Mouse (Mus musculus) spleen, adult 2 months (tissue): ENCODE data around the gene Limch1. TPM values are rescaled to one million over a fixed set of nuclear protein-coding genes. Genes with fewer than 3 reads are reported as not detected.

ENCODE experiments used
- DNase-seq, 2 experiments: peaks; one replicate each; pipeline versions ENCODE4 v3.0.0 to v3.0.0-alpha.2; 2012 to 2021; ENCODE audit warnings: low spot score in 2 of 2, low read depth in 1 of 2
- H3K27ac ChIP-seq: fragments of 200-500 bp; 2 replicates; pipeline ENCODE4 v1.5.1; 2012; ENCODE audit warnings: low read length, inconsistent platforms; ENCODE audit not compliant: insufficient read depth
- H3K27me3 ChIP-seq: fragments of 200-500 bp; 2 replicates; pipeline ENCODE4 v1.6.1; 2012; ENCODE audit warnings: mild to moderate bottlenecking, moderate library complexity, low read length, inconsistent platforms; ENCODE audit not compliant: control insufficient read depth, insufficient read depth
- H3K36me3 ChIP-seq: fragments of 200-500 bp; 2 replicates; pipeline ENCODE4 v1.6.1; 2012; ENCODE audit warnings: mild to moderate bottlenecking, low read length, inconsistent platforms; ENCODE audit not compliant: control insufficient read depth, insufficient read depth
- H3K4me1 ChIP-seq: fragments of 200-500 bp; 2 replicates; pipeline ENCODE4 v1.6.1; 2011; ENCODE audit warnings: inconsistent platforms; ENCODE audit not compliant: control insufficient read depth, insufficient read depth, insufficient read length
- H3K4me3 ChIP-seq: fragments of 200-500 bp; 2 replicates; pipeline ENCODE4 v1.5.1; 2011; ENCODE audit warnings: mild to moderate bottlenecking, inconsistent platforms; ENCODE audit not compliant: insufficient read depth, insufficient read length; ENCODE audit errors: extremely low read depth
- CTCF ChIP-seq: fragments of 200-500 bp; IDR thresholded peaks from 2 replicates; pipeline ENCODE4 v1.5.1; 2011; ENCODE audit warnings: mild to moderate bottlenecking, inconsistent platforms; ENCODE audit not compliant: insufficient read depth, insufficient read length, insufficient replicate concordance; ENCODE audit errors: extremely low read depth
- POLR2A ChIP-seq: fragments of 200-500 bp; IDR thresholded peaks from 2 replicates; pipeline ENCODE4 v1.6.1; 2011; ENCODE audit warnings: low read depth, low read length, inconsistent platforms
- WGBS: fragments of 180-500 bp; shearing (Covaris S2); methylation state at CpG from one replicate; pipeline ENCODE4 v1.1.7; 2018; 5-methylcytosine and 5-hydroxymethylcytosine counted together
- polyA plus RNA-seq: library from polyadenylated mRNA; depleted of rRNA; stranded (reverse); fragments of >200 nt; gene quantifications from 2 replicates; pipeline ENCODE4 v1.2.3, GENCODE M21; 2012

The Limch1 gene
- polyA plus RNA-seq, 1 experiment: 7.1 TPM

GRCm38 (mm10) chr5:66918316-66919305 is 173.0 kb downstream of the Limch1 start:
- H3K4me3 ChIP-seq: no peak overlapping the region
- no peak overlapping the region for H3K27ac ChIP-seq
- H3K4me1 ChIP-seq: no peaks in the 10 kb centered on the region
- DNase-seq: no peak
- H3K27me3 ChIP-seq: no peaks in the 10 kb centered on the region
- no peaks in the 10 kb centered on the region for H3K36me3 ChIP-seq
- TF ChIP-seq POLR2A (no peak), CTCF (no peak)
- WGBS: 74% methylated on average over 11 of the region's 11 CpGs

DNA sequence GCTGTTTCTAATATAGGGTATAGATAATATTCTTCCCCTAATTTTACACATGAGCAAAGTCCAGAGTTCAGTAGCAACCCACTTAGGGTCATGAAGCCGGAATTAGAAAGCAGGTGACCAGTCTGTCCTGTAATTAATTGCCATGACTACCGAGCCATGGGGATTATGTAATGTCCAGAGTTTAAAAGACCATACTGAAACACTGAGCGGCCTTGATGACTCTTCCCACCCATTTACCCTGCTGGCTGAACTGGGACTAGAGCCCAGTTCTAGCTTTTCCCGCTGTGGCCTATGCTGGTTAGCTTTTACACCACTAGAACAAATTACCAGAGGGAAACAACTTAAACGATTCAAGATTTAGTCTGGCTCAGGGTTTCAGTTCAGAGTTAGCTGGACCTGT is 177.0 kb downstream of the Limch1 start:
- no peaks in the 10 kb centered on the region for H3K4me1 ChIP-seq
- no peaks in the 10 kb centered on the region for H3K27me3 ChIP-seq
- TF ChIP-seq POLR2A (no peak), CTCF (no peak)
- no peak for DNase-seq
- no peak overlapping the region for H3K27ac ChIP-seq
- no peaks in the 10 kb centered on the region for H3K36me3 ChIP-seq
- no peak overlapping the region for H3K4me3 ChIP-seq
- 93% methylated on average over 5 of the region's 5 CpGs for WGBS

DNA sequence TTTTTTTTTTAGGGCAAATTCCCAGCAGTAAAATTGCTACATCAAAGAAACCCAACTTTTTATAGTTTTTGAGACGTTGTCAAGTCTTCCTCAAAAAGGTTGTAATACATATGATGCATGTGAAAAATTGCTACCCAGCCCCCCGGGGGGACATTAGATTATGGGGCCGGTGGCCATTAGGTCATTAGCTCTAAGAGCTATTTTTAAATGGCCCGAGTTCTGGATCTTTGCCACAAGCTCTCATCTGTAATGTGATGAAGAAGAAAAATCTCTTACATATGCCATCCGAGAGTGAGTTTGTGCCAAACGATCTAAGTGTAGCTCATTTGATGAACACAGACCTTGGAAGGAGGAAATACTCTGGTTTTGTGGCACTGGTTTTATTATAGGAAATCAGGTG is 183.7 kb downstream of the Limch1 start:
- Histone ChIP-seq H3K4me3 (no peak overlapping the region), H3K36me3 (no peaks in the 10 kb centered on the region), H3K27ac (no peak overlapping the region), H3K27me3 (no peaks in the 10 kb centered on the region), H3K4me1 (no peaks in the 10 kb centered on the region)
- 39% methylated on average over 6 of the region's 6 CpGs for WGBS
- DNase-seq: no peak
- TF ChIP-seq POLR2A (no peak), CTCF (no peak)

- DNase-seq: no peak
- TF ChIP-seq POLR2A (no peak), CTCF (no peak)
- 78% methylated on average over 10 of the region's 10 CpGs for WGBS
Observed at GRCm38 (mm10) chr5:66933134-66933804, 187.6 kb downstream of the Limch1 start.

DNA sequence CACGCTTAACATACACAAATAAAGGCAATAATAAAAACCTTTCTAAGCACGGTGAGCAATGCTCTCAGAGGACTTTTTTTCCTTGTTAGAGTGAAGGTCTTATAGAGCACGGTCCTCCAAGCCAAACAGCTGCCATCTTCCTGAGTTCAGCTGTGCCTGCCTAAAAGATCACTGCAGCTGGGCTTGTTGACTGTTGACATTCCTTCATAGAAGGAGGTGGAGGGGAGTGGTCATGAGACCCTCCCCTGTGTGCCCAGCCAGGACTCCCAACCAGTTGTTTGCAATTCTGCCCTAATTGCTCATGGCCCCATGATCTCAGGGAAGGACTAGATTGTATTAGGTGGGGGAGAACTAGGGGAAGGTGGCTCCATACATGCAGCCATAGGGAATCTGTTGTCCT is 189.0 kb downstream of the Limch1 start:
- Histone ChIP-seq H3K27me3 (no peaks in the 10 kb centered on the region), H3K4me3 (no peak overlapping the region), H3K36me3 (no peaks in the 10 kb centered on the region), H3K27ac (no peak overlapping the region), H3K4me1 (no peaks in the 10 kb centered on the region)
- TF ChIP-seq POLR2A (no peak), CTCF (no peak)
- DNase-seq: no peak
- WGBS: 85% methylated on average over 3 of the region's 3 CpGs

More at GRCm38 (mm10) chr5:66933134-66933804, 187.6 kb downstream of the Limch1 start:
- no peaks in the 10 kb centered on the region for H3K36me3 ChIP-seq
- no peaks in the 10 kb centered on the region for H3K4me1 ChIP-seq
- H3K27ac ChIP-seq: no peak overlapping the region
- H3K27me3 ChIP-seq: no peaks in the 10 kb centered on the region
- no peak overlapping the region for H3K4me3 ChIP-seq

GRCm38 (mm10) chr5:66937376-66937775 is 191.7 kb downstream of the Limch1 start:
- Histone ChIP-seq H3K4me3 (no peak overlapping the region), H3K36me3 (no peaks in the 10 kb centered on the region), H3K27ac (no peak overlapping the region), H3K27me3 (no peaks in the 10 kb centered on the region), H3K4me1 (no peaks in the 10 kb centered on the region)
- 77% methylated on average over 9 of the region's 9 CpGs for WGBS
- no peak for DNase-seq
- TF ChIP-seq CTCF (no peak), POLR2A (no peak)
